Mouse (Mus musculus): ENCODE measurements around the gene Lgi4. TPM values are rescaled to one million over a fixed set of nuclear protein-coding genes. Genes with fewer than 3 reads are reported as not detected.

Gene Lgi4
- polyA plus RNA-seq, 1 experiment, result 2.5 TPM

- Histone ChIP-seq H3K4me1 (ENCODE audit: control insufficient read depth, insufficient read depth, insufficient read length, low read length) (no peaks in the 10 kb centered on the region; the same call in 1 of the 2 replicates), H3K27ac (ENCODE audit: insufficient read depth, low read depth, low read length) (no peak overlapping the region), H3K4me3 (ENCODE audit: low read depth, low read length) (no peak overlapping the region), H3K36me3 (ENCODE audit: control insufficient read depth, insufficient read depth, low read length) (no peaks in the 10 kb centered on the region), H3K27me3 (ENCODE audit: control insufficient read depth, insufficient read depth, low read length) (no peaks in the 10 kb centered on the region)
- WGBS, result 73% methylated on average over 7 of the region's 7 CpGs
- no peak for TF ChIP-seq CTCF (IDR thresholded peaks at IDR 0.05; ENCODE audit: extremely low read depth, insufficient read length, insufficient replicate concordance, low read depth, low read length)
Measured at GRCm38 (mm10) chr7:31118486-31118885, 59.3 kb downstream of the Lgi4 start.

GRCm38 (mm10) chr7:31119556-31119955 is 60.4 kb downstream of the Lgi4 start:
- Histone ChIP-seq H3K27me3 (ENCODE audit: control insufficient read depth, insufficient read depth, low read length) (no peaks in the 10 kb centered on the region), H3K4me3 (ENCODE audit: low read depth, low read length) (no peak overlapping the region), H3K36me3 (ENCODE audit: control insufficient read depth, insufficient read depth, low read length) (no peaks in the 10 kb centered on the region), H3K27ac (ENCODE audit: insufficient read depth, low read depth, low read length) (no peak overlapping the region), H3K4me1 (ENCODE audit: control insufficient read depth, insufficient read depth, insufficient read length, low read length) (no peaks in the 10 kb centered on the region; the same call in 1 of the 2 replicates)
- 89% methylated on average over 5 of the region's 5 CpGs for WGBS
- TF ChIP-seq CTCF (IDR thresholded peaks at IDR 0.05; ENCODE audit: extremely low read depth, insufficient read length, insufficient replicate concordance, low read depth, low read length), result no peak

Other genes starting within 250 kb of the Lgi4 start
- 9.1 and 9.5 TPM in 2 replicates for gene Ffar2, start 235.6 kb upstream of the Lgi4 start, polyA plus RNA-seq (2012; rRNA removed)
- 0.90 and 3.5 TPM in 2 replicates for gene Ffar3, start 203.2 kb upstream of the Lgi4 start, polyA plus RNA-seq (2012; rRNA removed)
- gene Ffar1, start 197.8 kb upstream of the Lgi4 start, polyA plus RNA-seq (2012; rRNA removed), result 0.66 and 2.2 TPM in 2 replicates
- 4.5 and 9.2 TPM in 2 replicates for gene Cd22, start 179.0 kb upstream of the Lgi4 start, polyA plus RNA-seq (2012; rRNA removed)
- gene Mag, start 144.5 kb upstream of the Lgi4 start, polyA plus RNA-seq (2012; rRNA removed), result 0.48 and 0.52 TPM in 2 replicates
- gene Hamp2, start 134.7 kb upstream of the Lgi4 start, polyA plus RNA-seq (2012; rRNA removed), result 0.76 and 58.9 TPM in 2 replicates
- 0.65 TPM in 1 of 2 replicates, not detected in the other for gene Hamp, start 115.3 kb upstream of the Lgi4 start, polyA plus RNA-seq (2012; rRNA removed)
- 78.9 and 162 TPM in 2 replicates for gene Usf2, start 102.5 kb upstream of the Lgi4 start, polyA plus RNA-seq (2012; rRNA removed)
- gene Lsr, start 85.9 kb upstream of the Lgi4 start, polyA plus RNA-seq (2012; rRNA removed), result 267 and 816 TPM in 2 replicates
- gene Fam187b, start 85.6 kb upstream of the Lgi4 start, polyA plus RNA-seq (2012; rRNA removed), result 4.4 and 9.8 TPM in 2 replicates
- gene Fxyd5, start 16.9 kb upstream of the Lgi4 start, polyA plus RNA-seq (2012; rRNA removed), result 24.8 and 31.8 TPM in 2 replicates
- gene Fxyd7, start 7.9 kb upstream of the Lgi4 start, polyA plus RNA-seq (2012; rRNA removed), result 2.0 and 2.6 TPM in 2 replicates
- gene Fxyd1, start 2.1 kb upstream of the Lgi4 start, polyA plus RNA-seq (2012; rRNA removed), result 35.6 and 41.4 TPM in 2 replicates
- 22.7 and 60.7 TPM in 2 replicates for gene Fxyd3, start 17.4 kb downstream of the Lgi4 start, polyA plus RNA-seq (2012; rRNA removed)
- 4.2 and 27.5 TPM in 2 replicates for gene Hpn, start 55.9 kb downstream of the Lgi4 start, polyA plus RNA-seq (2012; rRNA removed)
- gene Scn1b, start 67.7 kb downstream of the Lgi4 start, polyA plus RNA-seq (2012; rRNA removed), result 11.1 and 19.6 TPM in 2 replicates
- gene Gramd1a, start 96.6 kb downstream of the Lgi4 start, polyA plus RNA-seq (2012; rRNA removed), result 56.4 and 64.9 TPM in 2 replicates
- gene Scgb2b2, start 231.2 kb downstream of the Lgi4 start, polyA plus RNA-seq (2012; rRNA removed), result not detected in 2 replicates
- not detected in 2 replicates for gene Scgb1b2, start 232.5 kb downstream of the Lgi4 start, polyA plus RNA-seq (2012; rRNA removed)

Measured in small intestine, adult 2 months (tissue).